Mouse (Mus musculus) stomach, embryonic 16.5 days (tissue): ENCODE data around the gene Apbb2. TPM values are rescaled to one million over a fixed set of nuclear protein-coding genes. Genes with fewer than 3 reads are reported as not detected.

Source experiments
- ATAC-seq: fragments of 200-750 bp; cut with Nextera tagmentation; 2 replicates; pipeline ENCODE4 v1.8.0; 2017; ENCODE audit warnings: moderate number of reproducible peaks, moderate TSS enrichment; ENCODE audit not compliant: insufficient read depth, low FRiP score
- H3K27ac ChIP-seq: fragments of 300-500 bp; sonication (generic); 2 replicates; pipeline ENCODE4 v1.5.1; 2014; ENCODE audit warnings: low read length
- H3K27me3 ChIP-seq: fragments of 300-500 bp; sonication (generic); 2 replicates; pipeline ENCODE4 v1.6.1; 2014; ENCODE audit warnings: low read length, control low read depth, mixed read lengths; ENCODE audit not compliant: control insufficient read depth, insufficient read depth
- H3K36me3 ChIP-seq: fragments of 300-500 bp; sonication (generic); 2 replicates; pipeline ENCODE4 v1.6.1; 2014; ENCODE audit warnings: low read length; ENCODE audit not compliant: control insufficient read depth, insufficient read depth
- H3K4me1 ChIP-seq: fragments of 300-500 bp; sonication (generic); 2 replicates; pipeline ENCODE4 v1.6.1; 2014; ENCODE audit warnings: low read length, control low read depth, mixed read lengths; ENCODE audit not compliant: control insufficient read depth, insufficient read depth
- H3K4me2 ChIP-seq: fragments of 300-500 bp; sonication (generic); 2 replicates; pipeline ENCODE4 v1.6.1; 2014; ENCODE audit warnings: low read depth, low read length, mixed read lengths
- H3K4me3 ChIP-seq: fragments of 300-500 bp; sonication (generic); replicated peaks from 2 replicates; pipeline ENCODE4 v1.5.1; 2014; ENCODE audit warnings: mild to moderate bottlenecking, low read length
- H3K9ac ChIP-seq: fragments of 300-500 bp; sonication (generic); 2 replicates; pipeline ENCODE4 v1.6.1; 2014; ENCODE audit warnings: low read length
- H3K9me3 ChIP-seq: fragments of 300-500 bp; sonication (generic); replicated peaks from 2 replicates; pipeline ENCODE4 v1.6.1; 2016; ENCODE audit warnings: low read length, control low read depth; ENCODE audit not compliant: control insufficient read depth
- WGBS: fragments of 180-500 bp; shearing (Covaris S2); extraction: QIAGEN DNeasy Blood & Tissue Kit; methylation state at CpG from one replicate; pipeline ENCODE4 v1.1.7; 2014; 5-methylcytosine and 5-hydroxymethylcytosine counted together
- polyA plus RNA-seq: library from polyadenylated mRNA; unstranded; fragments of >200 nt; fragmentation: Nextera tagmentation; extraction: Ambion mirVana; gene quantifications from 2 replicates; pipeline ENCODE4 v1.2.1, GENCODE M21; 2015

Apbb2 gene
- polyA plus RNA-seq, 1 experiment from 2014 or later: 33.7 TPM

GRCm38 (mm10) chr5:66550292-66550691 lies 68.3 kb downstream of the Apbb2 start:
- ATAC-seq: no peak

GRCm38 (mm10) chr5:66549691-66550090 lies 68.9 kb downstream of the Apbb2 start:
- Histone ChIP-seq H3K4me3 (no peak overlapping the region), H3K27ac (no peak overlapping the region), H3K4me1 (peaks cover 7% of the 10 kb centered on the region; the same call in 1 of the 2 replicates), H3K9me3 (no peaks in the 10 kb centered on the region), H3K9ac (no peak overlapping the region), H3K27me3 (no peaks in the 10 kb centered on the region), H3K36me3 (no peaks in the 10 kb centered on the region), H3K4me2 (no peak overlapping the region)
- WGBS: 59% methylated on average over 1 of the region's 1 CpGs
- no peak for ATAC-seq

More at GRCm38 (mm10) chr5:66550292-66550691, 68.3 kb downstream of the Apbb2 start:
- 81% methylated on average over 5 of the region's 5 CpGs for WGBS
- Histone ChIP-seq H3K4me3 (no peak overlapping the region), H3K27me3 (no peaks in the 10 kb centered on the region), H3K4me2 (no peak overlapping the region), H3K36me3 (no peaks in the 10 kb centered on the region), H3K4me1 (peaks cover 7% of the 10 kb centered on the region; the same call in 1 of the 2 replicates), H3K9me3 (peaks cover 2% of the 10 kb centered on the region; the same call in 1 of the 2 replicates), H3K27ac (no peak overlapping the region), H3K9ac (no peak overlapping the region)

- no peak for ATAC-seq
- WGBS: 47% methylated on average over 12 of the region's 12 CpGs
- no peak overlapping the region for H3K4me3 ChIP-seq
Observed at GRCm38 (mm10) chr5:66546969-66547511, 71.5 kb downstream of the Apbb2 start.

GRCm38 (mm10) chr5:66545573-66546141 lies 72.9 kb downstream of the Apbb2 start:
- Histone ChIP-seq H3K27me3 (no peaks in the 10 kb centered on the region), H3K27ac (no peak overlapping the region), H3K4me1 (no peaks in the 10 kb centered on the region), H3K9ac (no peak overlapping the region), H3K9me3 (0 out of 2 replicates have a peak, but pooled peaks cover 3% of the 10 kb centered on the region), H3K36me3 (no peaks in the 10 kb centered on the region), H3K4me2 (no peak overlapping the region), H3K4me3 (no peak overlapping the region)
- no peak for ATAC-seq
- 73% methylated on average over 10 of the region's 10 CpGs for WGBS

More at GRCm38 (mm10) chr5:66546969-66547511, 71.5 kb downstream of the Apbb2 start:
- Histone ChIP-seq H3K9me3 (no peaks in the 10 kb centered on the region), H3K9ac (no peak overlapping the region), H3K27ac (no peak overlapping the region; the same call in 1 of the 2 replicates), H3K27me3 (no peaks in the 10 kb centered on the region), H3K4me2 (no peak overlapping the region), H3K4me1 (0 out of 2 replicates have a peak, but pooled peaks cover 3% of the 10 kb centered on the region), H3K36me3 (no peaks in the 10 kb centered on the region)

GRCm38 (mm10) chr5:66543761-66544160 lies 74.8 kb downstream of the Apbb2 start:
- no peaks in the 10 kb centered on the region for H3K27me3 ChIP-seq
- no peaks in the 10 kb centered on the region for H3K36me3 ChIP-seq
- ATAC-seq: no peak
- 0 out of 2 replicates have a peak, but pooled peaks cover 3% of the 10 kb centered on the region for H3K9me3 ChIP-seq
- 78% methylated on average over 6 of the region's 6 CpGs for WGBS
- no peak overlapping the region for H3K4me2 ChIP-seq
- H3K27ac ChIP-seq: no peak overlapping the region
- H3K4me1 ChIP-seq: no peaks in the 10 kb centered on the region
- no peak overlapping the region for H3K9ac ChIP-seq
- H3K4me3 ChIP-seq: no peak overlapping the region

GRCm38 (mm10) chr5:66543344-66543743 lies 75.2 kb downstream of the Apbb2 start:
- 87% methylated on average over 6 of the region's 6 CpGs for WGBS
- Histone ChIP-seq H3K4me3 (no peak overlapping the region), H3K27me3 (no peaks in the 10 kb centered on the region)

GRCm38 (mm10) chr5:66542521-66542920 lies 76.1 kb downstream of the Apbb2 start:
- WGBS: 81% methylated on average over 4 of the region's 4 CpGs
- ATAC-seq: no peak

More at GRCm38 (mm10) chr5:66543344-66543743, 75.2 kb downstream of the Apbb2 start:
- Histone ChIP-seq H3K27ac (no peak overlapping the region), H3K36me3 (no peaks in the 10 kb centered on the region), H3K9me3 (0 out of 2 replicates have a peak, but pooled peaks cover 3% of the 10 kb centered on the region), H3K9ac (no peak overlapping the region), H3K4me1 (no peaks in the 10 kb centered on the region), H3K4me2 (no peak overlapping the region)
- ATAC-seq: no peak

GRCm38 (mm10) chr5:66541385-66541784 lies 77.2 kb downstream of the Apbb2 start:
- Histone ChIP-seq H3K9me3 (0 out of 2 replicates have a peak, but pooled peaks cover 3% of the 10 kb centered on the region), H3K4me2 (no peak overlapping the region), H3K36me3 (no peaks in the 10 kb centered on the region), H3K4me3 (no peak overlapping the region), H3K9ac (no peak overlapping the region), H3K27me3 (no peaks in the 10 kb centered on the region), H3K27ac (no peak overlapping the region), H3K4me1 (peaks cover 6% of the 10 kb centered on the region)
- no peak for ATAC-seq
- WGBS: 71% methylated on average over 4 of the region's 4 CpGs

More at GRCm38 (mm10) chr5:66542521-66542920, 76.1 kb downstream of the Apbb2 start:
- Histone ChIP-seq H3K36me3 (no peaks in the 10 kb centered on the region), H3K9ac (no peak overlapping the region), H3K27ac (no peak overlapping the region), H3K27me3 (no peaks in the 10 kb centered on the region), H3K4me1 (no peaks in the 10 kb centered on the region), H3K4me2 (no peak overlapping the region), H3K4me3 (no peak overlapping the region), H3K9me3 (0 out of 2 replicates have a peak, but pooled peaks cover 3% of the 10 kb centered on the region)

- no peak for ATAC-seq
- 96% methylated on average over 4 of the region's 4 CpGs for WGBS
Observed at GRCm38 (mm10) chr5:66540246-66540645, 78.3 kb downstream of the Apbb2 start.

More at GRCm38 (mm10) chr5:66540246-66540645, 78.3 kb downstream of the Apbb2 start:
- Histone ChIP-seq H3K9ac (no peak overlapping the region), H3K9me3 (0 out of 2 replicates have a peak, but pooled peaks cover 3% of the 10 kb centered on the region), H3K27me3 (no peaks in the 10 kb centered on the region), H3K4me3 (no peak overlapping the region), H3K4me2 (no peak overlapping the region), H3K27ac (no peak overlapping the region), H3K36me3 (no peaks in the 10 kb centered on the region), H3K4me1 (peaks cover 7% of the 10 kb centered on the region)
